Mouse (Mus musculus) kidney, adult 8-10 months (tissue): ENCODE measurements at regions not wholly inside any gene's neighbourhood (a gene's known extent, or its start where the extent isn't known, plus 50 kb on each side); places are given as distances from the start of the nearest gene placed in this dataset.
"Not testable (repeated sequence)": the region's sequence is repeated elsewhere in the genome, so short reads cannot be mapped to it uniquely, and the experiment has no call there.

Experiments
- DNase-seq, 2 experiments: peaks; one replicate each; pipeline ENCODE4 v3.0.0; 2022

DNA sequence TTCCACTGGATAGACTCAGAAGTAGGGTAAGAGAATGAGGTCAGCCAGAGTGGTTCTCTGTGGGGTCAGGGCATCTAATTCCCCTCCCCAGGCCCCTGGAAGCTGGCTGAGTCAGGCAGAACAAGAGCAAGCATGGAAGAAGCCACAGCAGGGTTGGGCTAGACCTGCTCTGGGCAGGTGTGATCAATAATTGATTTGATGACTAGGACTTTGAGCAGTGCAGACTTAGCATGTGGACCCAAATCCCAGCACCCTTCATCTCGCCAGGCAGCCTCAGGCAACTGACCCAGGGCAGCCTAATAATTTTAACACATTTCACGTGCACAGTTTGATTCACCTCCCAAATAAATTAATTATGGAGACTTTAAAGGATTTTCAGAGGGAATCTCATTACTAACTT is 67.2 kb downstream of the Qdpr start:
- DNase-seq: no peak

DNA sequence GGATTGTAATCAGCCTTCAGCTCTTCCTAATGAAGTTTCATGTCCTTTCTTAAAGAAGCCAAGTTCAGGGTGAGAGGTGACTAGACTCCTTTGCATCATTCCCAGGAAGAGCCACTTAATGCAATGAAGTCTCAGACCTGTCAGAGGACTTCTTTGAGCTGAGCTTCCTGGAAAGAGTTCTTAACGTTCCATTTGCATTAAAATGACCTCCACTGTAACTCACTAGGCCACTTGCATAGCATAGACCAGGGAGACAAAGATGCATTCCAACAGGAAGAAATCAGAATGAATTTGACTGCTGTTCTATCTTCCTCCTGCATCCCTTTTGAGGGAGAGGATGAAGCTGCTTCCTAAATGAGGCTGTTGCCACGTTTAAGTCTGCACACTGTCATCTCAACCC is 71.5 kb downstream of the Qdpr start:
- no peak for DNase-seq

DNA sequence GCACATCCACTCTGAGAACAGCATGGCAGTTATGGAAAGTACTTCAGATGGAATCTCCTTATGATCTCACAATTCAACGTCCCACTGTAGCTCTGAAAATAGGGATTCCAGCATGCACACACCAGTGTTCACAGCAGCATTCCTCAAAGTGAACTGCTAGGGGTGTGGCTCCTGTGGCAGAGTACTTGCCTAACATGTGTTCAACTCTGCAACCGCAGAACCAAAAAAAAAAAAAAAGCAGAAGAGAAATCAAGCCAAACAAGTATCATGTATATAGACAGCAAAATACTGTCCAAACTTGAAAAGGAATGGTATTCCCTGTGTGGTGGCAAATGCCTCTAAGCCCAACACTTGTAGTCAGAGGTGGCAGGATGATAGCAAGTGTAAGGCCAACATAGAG is 77.0 kb downstream of the Qdpr start:
- DNase-seq: no peak

DNA sequence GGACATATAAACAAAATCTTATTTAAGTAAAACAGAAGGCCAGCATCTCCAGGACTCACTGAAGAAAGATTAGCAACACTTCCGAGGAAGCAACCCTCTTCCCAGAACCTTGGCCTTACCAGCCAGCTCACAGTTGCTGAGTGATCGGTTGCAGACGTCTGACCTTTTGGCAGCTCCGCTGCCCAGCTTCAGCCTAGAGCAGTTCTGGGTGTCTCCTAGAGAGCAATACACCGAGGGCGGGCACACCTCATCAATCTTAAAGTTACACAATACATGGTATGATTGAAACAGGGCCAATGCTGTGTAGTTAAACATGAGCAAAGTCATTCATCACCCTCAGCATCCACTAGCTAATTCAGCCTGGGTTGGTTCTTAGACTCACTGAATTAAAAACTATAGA is 81.6 kb downstream of the Qdpr start:
- no peak for DNase-seq

DNA sequence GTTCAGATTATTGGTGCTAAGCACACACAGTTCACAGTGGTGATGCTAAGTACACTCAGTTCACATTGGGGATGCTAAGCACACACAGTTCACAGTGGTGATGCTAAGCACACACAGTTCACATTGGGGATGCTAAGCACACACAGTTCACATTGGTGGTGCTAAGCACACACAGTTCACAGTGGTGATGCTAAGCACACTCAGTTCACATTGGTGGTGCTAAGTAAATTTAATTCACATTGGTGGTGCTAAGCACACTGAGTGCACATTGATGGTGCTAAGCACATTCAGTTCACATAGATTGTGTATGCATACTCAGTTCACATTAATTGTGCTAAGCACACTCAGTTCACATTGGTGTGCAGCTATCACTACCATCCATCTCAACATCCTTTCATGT is 89.8 kb downstream of the Qdpr start:
- no peak for DNase-seq

DNA sequence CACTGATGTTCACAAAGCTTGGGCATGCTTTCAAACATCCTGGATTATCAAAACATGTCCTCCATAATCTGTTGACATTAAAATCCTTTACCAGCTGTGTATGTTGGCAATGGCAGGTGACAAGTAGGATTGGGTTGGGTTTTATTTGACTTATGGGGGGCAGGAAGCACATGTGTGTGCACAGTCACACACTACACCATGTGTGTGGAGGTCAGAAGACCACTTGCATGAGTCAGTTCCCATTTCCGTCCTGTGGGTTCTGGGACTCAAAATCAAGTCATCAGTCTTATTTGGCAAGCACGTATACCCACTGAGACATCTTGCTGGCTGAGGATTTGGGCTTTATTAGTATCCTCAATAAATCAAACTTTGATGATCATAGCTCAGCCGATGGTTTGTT is 109.6 kb downstream of the Qdpr start:
- DNase-seq: no peak

DNA sequence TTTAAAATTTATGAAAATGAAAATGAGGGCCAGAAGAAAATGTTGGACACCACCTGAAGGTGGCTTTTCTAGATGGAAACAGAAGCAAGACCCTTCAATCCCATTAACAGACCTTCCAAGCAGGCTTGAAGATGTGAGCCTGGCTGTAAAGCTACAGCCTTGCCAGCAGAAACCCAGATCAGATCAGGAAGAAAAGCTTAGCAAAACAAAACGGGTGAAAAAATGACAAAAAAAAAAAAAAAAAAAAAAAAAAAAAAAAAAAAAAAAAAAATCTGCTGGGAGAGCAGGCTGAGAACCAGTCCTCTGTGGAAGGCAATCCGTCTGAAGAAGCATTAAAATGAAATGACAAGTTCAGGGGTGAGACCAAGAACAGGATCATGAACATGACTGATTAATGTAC is 113.2 kb downstream of the Qdpr start:
- DNase-seq: no peak

DNA sequence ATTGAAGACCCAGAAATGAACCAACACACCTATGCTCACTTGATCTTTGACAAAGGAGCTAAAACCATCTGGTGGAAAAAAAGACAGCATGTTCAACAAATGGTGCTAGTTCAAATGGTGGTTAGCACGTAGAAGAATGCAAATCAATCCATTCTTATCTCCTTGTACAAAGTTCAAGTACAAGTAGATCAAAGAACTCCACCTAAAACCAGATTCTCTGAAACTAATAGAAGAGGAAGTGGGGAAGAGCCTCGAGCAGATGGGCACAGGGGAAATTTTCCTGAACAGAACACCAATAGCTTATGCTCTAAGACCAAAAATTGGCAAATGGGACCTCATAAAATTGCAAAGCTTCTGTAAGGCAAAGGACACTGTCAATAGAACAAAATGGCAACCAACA is 125.6 kb downstream of the Qdpr start:
- not testable (repeated sequence) for DNase-seq

DNA sequence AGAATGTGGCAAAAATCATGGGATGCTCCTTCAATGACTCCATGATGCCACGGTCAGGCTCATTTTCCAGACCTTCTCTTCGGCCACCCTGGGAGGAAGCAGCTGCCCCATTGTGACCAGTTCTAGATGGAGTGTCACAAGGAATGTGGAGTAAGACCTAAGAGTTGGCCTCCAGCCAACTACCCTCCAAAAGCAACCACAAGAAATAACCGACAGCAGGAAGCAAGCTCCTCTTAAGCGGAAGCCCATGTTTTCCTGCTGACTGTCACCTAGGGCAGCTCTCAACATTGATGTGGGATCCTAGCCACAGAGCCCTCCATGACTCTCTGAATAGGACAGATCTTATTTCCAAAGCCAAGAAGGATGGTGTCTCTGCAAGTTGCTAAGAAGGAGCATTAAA is 126.5 kb downstream of the Qdpr start:
- peak; percentile 21 to 54 for DNase-seq

DNA sequence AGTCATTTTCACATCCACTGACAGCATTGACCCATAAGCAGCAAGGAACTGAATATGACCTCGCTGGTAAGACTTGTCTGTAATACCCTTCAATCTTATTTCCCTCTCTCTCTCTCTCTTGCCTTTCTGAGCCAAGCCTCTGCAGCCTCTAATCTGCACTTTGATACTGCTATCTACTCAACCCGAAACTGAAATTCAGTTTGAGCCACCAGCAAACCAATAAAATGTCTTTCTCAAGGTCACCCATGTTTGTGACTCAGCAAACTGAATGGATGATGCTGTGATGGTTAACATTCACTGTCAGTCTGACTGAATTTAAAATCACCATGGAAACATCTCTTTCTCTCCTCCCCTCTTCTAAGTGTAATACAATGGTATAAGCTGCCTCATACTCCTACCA is 132.0 kb downstream of the Qdpr start:
- DNase-seq: no peak

DNA sequence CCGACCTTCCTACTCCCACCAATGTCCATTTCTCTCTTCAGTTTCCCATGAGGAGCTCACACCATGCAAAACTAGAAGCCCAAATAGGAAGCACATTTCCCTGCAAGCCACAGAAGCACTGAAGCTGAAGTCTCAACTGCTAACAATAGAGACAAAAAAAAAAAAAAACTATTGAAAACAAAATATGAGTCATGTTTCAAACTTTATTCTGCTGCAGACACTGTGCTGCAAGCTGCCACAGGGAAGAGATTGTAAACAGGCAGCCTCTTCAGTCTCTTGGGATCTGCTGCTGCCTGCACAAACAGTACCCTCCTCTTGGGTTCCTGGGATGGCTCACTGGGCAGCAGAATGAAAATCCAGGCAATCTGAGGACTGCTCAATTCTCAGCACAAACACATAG is 148.9 kb downstream of the Qdpr start:
- no peak for DNase-seq

DNA sequence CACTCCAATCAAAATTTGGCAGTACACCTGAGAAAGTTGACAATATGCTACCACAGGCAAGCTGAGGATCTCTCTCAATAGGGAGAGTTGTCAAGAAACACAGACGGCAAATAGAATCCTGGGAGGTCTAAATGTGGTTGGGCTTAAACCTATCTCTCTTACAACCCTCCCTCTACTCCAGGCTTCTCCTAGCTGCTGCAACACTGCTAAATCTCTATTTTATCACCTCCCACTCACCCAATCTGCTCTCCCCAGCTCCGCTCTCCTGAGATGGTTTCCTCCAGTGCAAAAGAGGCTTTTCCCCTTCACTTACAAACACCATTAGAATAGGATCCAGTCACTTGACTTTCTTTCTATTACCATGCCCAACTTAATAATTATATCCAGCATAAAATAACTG is 151.2 kb downstream of the Qdpr start:
- no peak for DNase-seq

DNA sequence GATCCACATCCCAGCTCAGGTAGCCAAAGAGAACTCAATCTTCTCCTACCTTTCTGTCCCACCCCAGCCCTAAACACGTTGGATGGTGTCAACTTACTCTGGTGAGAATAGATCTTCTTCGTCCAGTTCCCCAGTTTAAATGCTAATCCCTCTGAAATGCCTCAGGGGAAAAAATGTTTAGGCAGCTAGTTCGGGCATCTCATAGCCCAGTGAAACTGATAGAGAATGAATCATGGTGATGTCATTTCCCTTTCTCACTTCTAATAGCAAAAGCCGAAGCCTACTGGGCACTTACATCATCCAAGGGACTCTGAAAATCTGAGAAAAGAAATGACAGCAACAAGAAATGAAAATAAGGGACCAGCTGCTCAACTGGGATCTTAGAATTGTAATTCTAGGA is 154.9 kb downstream of the Qdpr start:
- DNase-seq: no peak

DNA sequence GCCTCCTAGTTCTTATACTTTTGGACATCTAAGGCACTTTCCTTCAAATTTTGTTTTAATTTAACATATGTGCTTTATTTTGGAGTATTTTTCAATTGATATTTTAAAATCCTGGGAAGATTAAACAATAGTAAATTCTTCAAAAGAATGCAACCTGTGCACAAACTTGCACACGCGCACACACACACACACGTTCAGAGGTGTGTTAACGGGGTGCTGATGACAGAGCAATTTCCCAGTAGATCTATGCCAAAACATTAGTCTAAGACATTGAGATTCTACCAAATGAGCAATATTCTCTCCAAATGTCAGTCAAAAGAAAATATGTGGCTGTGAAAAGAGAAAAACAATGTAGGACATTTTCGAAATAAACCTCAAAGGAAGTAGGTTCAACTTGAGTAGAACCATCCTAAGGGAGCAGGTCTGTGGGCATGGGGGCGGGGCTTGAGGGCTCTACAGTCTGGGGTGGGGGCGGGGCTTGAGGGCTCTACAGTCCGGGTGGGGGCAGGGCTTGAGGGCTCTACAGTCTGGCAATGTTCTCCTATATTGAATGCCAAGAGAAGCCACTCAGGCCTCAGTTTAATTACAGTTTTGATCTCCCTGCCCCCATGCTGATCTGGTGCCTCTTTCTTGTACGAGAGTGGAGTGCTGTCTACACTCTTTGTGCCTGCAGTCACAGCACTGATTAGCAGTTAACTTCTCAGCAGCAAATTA is 157.0 kb downstream of the Qdpr start:
- DNase-seq: peak in 1 of 2 experiments; percentile 11

DNA sequence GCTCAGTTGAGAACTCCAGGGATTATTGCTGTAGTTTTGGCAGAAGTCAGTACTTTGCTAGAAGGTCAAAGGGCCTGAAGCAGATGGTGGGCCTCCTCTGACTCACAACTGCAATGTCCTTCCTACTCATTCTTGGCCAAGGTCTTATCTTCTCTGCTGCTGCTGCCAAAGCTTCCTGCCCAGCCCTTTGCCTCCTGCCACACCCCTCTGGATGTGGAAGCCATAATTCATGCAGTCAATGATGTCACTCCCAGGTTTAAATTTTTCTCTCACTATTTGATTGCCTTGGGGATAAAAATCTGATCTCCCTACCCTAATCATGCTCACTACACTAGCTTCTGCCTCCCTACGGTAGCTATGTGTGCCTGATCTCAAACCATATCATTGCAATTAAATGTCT is 157.7 kb downstream of the Qdpr start:
- peak; percentile 60 to 81 for DNase-seq

DNA sequence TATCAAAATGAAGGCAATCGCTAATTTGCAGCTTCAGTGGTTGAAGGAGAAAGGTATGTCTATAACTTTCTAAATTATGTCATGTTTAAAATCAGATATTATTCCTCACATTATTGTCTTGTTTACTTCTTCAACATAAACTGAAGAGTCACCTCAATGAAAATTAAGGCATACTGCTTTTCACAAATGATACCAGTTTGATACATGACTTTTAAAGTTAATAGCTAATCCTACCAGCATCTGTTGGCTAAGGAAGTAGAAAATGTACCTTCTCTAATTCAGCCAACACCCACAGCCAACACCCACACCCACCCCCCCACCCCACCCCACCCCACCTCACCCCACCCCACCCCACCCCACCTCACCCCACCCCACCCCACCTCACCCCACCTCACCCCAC is 158.3 kb downstream of the Qdpr start:
- DNase-seq: no peak

DNA sequence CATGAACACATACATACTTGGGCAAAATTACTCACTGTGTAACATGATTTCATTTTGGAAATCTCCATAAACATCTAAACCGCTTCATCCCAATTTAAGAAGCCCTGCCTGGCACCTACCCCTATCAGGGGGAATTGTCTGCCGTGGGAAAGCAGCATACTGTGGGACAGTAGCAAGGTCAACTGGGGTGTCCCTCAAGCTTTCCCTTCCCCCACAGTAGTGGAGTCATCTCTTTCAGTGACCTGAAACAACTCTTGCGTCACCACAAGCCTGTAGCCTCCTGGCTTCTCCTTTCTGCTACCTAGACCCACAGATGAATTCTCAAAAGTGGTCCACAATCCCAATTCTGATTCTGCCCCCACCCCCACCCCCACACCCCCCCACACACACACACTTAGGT is 158.8 kb downstream of the Qdpr start:
- no peak for DNase-seq

DNA sequence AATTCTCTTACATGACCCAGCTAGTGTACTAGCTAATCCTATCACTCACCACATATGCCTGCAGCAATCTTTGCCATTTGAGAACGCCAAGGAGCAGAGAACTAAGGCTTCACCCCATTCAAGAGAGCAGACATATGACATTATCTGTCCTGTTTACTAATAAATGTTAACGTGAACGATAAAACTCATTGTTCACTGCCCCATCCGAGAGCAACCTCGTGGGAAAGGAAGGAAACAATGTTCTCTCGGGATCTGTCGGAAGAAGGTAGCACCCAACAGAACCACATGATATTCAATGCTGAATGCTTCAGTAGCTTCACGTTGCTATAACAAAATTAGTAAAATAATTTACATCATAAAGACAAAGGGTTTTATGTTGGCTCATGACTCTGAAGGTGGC is 163.6 kb downstream of the Qdpr start:
- no peak for DNase-seq

DNA sequence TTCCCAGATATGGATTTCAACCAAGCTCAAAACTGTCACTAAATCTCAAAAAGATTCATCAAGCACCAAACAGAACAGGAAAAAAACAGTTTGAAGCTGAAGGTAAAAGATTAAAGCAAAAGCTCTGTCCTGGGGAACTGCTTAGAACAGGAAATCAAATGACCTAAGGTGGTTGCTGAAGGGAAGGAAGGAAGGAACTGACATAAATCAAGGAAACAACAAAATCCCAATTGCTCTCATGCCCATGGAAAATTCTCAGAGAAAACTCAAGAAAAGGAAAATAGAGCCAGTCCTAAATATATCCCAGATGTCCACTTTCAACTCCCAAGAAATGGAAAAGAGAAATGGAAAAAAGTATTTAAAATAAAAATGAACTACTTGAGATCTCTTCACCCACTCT is 165.4 kb downstream of the Qdpr start:
- DNase-seq: peak in 1 of 2 experiments; percentile 49

DNA sequence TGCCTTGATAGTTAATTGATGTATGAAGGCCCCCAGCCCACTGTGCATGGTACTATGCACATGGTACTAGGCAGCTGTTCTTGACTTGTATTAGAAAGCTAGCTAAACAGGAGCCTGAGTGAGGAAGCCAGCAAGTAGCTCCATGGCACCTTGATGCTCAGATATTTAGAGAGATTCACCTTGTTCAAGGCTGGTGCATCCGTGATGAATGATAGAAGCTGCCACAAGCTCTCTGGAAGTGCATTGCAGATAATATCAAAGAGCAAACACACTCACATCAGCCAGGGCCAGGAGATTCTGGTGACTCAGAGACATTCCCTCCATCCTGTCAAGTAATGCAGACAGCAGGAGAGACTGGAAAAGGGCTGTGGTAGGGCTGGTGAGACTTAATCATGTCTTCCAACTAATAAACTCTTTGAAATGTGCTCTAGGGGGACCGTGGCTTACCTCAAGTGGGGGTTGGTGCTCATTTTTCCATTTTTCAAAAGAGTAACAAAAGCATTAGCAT is 166.1 kb downstream of the Qdpr start:
- no peak for DNase-seq

DNA sequence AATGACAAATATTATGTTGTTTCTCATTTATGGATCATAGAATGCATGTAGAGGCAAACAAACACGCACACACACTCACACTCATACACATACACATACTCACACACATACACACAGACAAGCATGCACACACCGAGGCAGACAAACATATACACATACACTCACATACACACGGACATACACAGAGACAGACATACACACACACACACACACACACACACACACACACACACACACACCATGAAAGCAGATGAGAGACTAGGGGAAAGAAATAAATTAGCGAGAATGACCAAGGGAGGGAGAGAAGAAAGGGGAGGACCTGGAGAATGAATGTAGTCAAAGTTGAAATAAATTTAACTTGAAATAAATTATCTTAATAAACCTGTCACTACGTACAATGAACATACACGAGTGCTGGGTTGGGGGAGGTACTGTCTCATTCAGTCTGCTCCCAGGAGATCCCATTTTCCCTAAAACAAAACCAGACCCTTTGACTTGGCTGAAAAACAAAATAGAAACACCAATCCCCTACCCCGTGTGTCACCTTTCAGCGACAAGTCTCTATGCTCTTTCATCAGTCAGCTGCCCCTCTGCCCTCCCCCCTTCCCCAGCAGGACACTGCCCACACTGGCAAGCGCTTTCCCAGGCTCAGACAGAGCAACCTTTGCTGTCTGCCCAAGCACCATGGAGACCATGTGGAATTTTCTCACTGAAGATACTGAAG is 167.7 kb downstream of the Qdpr start:
- DNase-seq: no peak

DNA sequence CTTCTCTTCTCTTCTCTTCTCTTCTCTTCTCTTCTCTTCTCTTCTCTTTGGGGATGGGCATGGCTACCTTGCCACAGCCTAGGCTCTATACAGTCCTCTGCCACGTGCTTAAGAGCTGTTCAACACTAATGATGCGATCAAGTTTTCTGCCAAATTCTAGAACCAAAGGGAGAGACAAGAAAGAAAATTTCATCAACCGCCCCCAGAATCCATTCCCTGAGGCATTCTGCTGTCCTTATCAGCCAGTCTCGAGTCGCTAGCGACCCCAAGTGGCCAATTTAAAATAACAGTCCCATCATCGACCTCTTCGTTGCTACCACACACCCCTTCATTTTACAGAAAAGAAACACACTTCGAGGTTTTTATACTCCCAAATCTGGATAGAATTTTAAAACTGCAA is 171.5 kb downstream of the Qdpr start:
- DNase-seq: peak; percentile 53 to 79

DNA sequence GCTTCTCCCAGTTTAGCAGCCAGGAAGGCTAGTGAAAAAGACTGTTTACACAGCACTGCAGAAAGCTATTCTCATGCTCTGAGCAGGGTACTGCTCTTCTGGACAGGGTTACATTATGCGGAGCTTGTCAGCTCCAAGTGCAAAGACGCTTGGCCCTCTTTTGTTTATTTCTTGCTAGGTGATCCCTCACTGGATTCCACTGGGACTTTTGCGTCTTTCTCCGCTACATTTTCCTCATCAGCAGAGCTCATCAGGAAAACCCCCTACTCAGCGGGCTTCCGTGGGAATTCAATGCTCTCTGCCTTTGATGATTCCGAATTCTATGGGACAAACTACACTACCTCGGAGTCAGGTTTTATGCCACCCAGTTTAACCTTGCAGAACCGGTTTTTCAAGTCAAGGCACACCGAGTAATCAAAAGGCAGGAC is 172.0 kb downstream of the Qdpr start:
- DNase-seq: no peak

DNA sequence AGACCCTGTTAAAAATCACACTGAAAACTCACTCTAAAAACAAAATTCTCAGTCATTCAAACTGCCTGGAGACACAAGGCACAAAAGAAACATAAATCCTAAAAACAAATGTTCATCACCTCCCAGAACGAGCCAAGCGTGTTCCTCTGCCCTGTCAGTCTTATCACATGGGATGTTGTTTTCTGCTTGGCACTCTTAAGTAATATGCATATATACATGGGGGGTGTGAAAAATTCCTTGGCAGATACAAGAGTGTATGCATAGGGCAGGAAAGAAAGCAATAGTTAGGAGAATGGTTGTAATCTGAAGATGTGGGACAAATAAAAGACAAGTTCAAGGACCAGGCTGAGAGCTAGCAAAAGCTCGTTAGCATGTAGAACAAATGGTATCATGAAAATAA is 179.4 kb downstream of the Qdpr start:
- no peak for DNase-seq

DNA sequence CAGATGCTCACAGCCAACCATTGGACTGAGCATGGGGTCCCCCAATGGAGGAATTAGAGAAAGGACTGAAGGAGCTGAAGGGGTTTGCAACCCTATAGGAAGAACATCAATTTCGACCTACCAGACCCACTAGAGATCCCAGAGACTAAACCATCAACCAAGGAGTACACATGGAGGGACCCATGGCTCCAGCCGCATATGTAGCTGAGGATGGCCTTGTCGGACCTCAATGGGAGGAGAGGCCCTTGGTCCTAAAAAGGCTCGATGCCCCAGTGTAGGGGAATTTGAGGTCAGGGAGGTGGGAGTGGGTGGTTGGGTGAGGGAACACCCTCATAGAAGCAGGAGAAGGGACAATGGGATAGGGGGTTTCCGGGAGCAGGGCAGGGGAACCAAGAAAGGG is 180.6 kb downstream of the Qdpr start:
- DNase-seq: no peak
